Mouse (Mus musculus): ENCODE results near the gene Cdk15.

DNA sequence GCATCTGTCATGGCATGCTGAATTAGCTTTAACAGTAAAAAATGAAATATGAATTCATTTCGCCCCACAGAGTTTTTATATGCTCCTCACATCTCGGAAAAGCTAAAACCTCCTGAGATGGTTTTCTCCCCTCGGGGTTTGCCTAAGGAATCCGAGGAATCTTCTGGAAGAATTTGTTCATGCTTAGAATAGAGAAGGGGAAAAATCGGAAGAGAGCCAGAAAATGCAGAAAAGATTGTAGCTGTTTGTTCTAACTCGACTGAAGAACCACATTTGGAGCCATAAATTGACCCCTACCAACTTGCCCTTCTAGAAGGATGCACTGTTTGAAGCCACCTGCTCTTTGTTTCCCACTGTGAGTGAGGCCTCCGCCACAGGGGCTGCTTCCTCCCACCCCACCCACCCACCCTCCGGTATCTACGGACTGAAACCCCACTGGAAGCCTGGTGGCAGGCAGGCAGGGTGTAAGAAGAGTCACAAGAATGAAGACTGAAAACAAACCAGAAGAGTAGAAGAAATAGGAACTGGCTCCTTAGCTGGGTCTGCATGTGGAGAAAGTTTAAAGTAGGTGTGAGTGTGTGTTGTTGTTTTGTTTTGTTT is 41.9 kb downstream of the Cdk15 start:
- TF ChIP-seq POLR2A (IDR thresholded peaks at IDR 0.05; ENCODE audit: borderline replicate concordance, low read depth, low read length) (no peak), CTCF (IDR thresholded peaks at IDR 0.05; ENCODE audit: low read depth, low read length) (no peak)

Measured in bone marrow macrophage, adult 2 months (primary cell).